Mouse (Mus musculus) heart, embryonic 14.5 days (tissue): Measurements from ENCODE around the gene Tkt. TPM values are rescaled to one million over a fixed set of nuclear protein-coding genes. Genes with fewer than 3 reads are reported as not detected.

Source experiments
- ATAC-seq: fragments of 200-750 bp; cut with Nextera tagmentation; 2 replicates; pipeline ENCODE4 v1.8.0; 2017; ENCODE audit warnings: low read depth, moderate TSS enrichment; ENCODE audit not compliant: insufficient number of reproducible peaks, insufficient read depth, low FRiP score
- H3K27ac ChIP-seq, 2 experiments: fragments of 200-500 bp in 1 of 2; fragments of 300-500 bp in 1 of 2; sonication (generic) in 1 of 2; replicated peaks in 1 of 2; 2 replicates each; pipeline ENCODE4 v1.5.1; 2012 to 2014; ENCODE audit warnings: low read depth in 2 of 2, low read length in 2 of 2, control low read depth in 1 of 2, mild to moderate bottlenecking in 1 of 2, mixed read lengths in 1 of 2; ENCODE audit not compliant: control insufficient read depth in 1 of 2, insufficient read depth in 1 of 2
- H3K27me3 ChIP-seq: fragments of 300-500 bp; sonication (generic); 2 replicates; pipeline ENCODE4 v1.6.1; 2014; ENCODE audit warnings: mild to moderate bottlenecking, low read length, control low read depth; ENCODE audit not compliant: control insufficient read depth, insufficient read depth
- H3K36me3 ChIP-seq: fragments of 300-500 bp; sonication (generic); 2 replicates; pipeline ENCODE4 v1.6.1; 2014; ENCODE audit warnings: mild to moderate bottlenecking, control low read depth, low read length, mixed read lengths; ENCODE audit not compliant: control insufficient read depth, insufficient read depth
- H3K4me1 ChIP-seq, 2 experiments: fragments of 200-500 bp in 1 of 2; fragments of 300-500 bp in 1 of 2; sonication (generic) in 1 of 2; 2 replicates each; pipeline ENCODE4 v1.6.1; 2012 to 2014; ENCODE audit warnings: low read length in 2 of 2, control low read depth in 1 of 2, mixed read lengths in 1 of 2; ENCODE audit not compliant: control insufficient read depth in 2 of 2, insufficient read depth in 2 of 2
- H3K4me2 ChIP-seq: fragments of 300-500 bp; sonication (generic); 2 replicates; pipeline ENCODE4 v1.6.1; 2014; ENCODE audit warnings: mild to moderate bottlenecking, low read length
- H3K4me3 ChIP-seq, 2 experiments: fragments of 200-500 bp in 1 of 2; fragments of 300-500 bp in 1 of 2; sonication (generic) in 1 of 2; 2 replicates each; pipeline ENCODE4 v1.5.1; 2012 to 2014; ENCODE audit warnings: low read length in 2 of 2, mild to moderate bottlenecking in 2 of 2, control low read depth in 1 of 2, low read depth in 1 of 2, moderate library complexity in 1 of 2; ENCODE audit not compliant: control insufficient read depth in 1 of 2, insufficient read depth in 1 of 2
- H3K9ac ChIP-seq: fragments of 300-500 bp; sonication (generic); 2 replicates; pipeline ENCODE4 v1.6.1; 2014; ENCODE audit warnings: mild to moderate bottlenecking, low read length
- H3K9me3 ChIP-seq: fragments of 300-500 bp; sonication (generic); 2 replicates; pipeline ENCODE4 v1.6.1; 2016; ENCODE audit warnings: low read length, control low read depth; ENCODE audit not compliant: control insufficient read depth
- WGBS: fragments of 180-500 bp; shearing (Covaris S2); extraction: QIAGEN DNeasy Blood & Tissue Kit; methylation state at CpG from one replicate; pipeline ENCODE4 v1.1.7; 2014; 5-methylcytosine and 5-hydroxymethylcytosine counted together
- microRNA-seq: library from miRNA; unstranded; fragments of <30 nt; microRNA quantifications from one replicate; pipeline ENCODE4, GENCODE M21; 2016
- polyA plus RNA-seq: library from polyadenylated mRNA; unstranded; fragments of >200 nt; fragmentation: Nextera tagmentation; extraction: Ambion mirVana; gene quantifications from 2 replicates; pipeline ENCODE4 v1.2.1, GENCODE M21; 2014

Tkt gene
- polyA plus RNA-seq, 1 experiment from 2014 or later: 31.5 TPM

DNA sequence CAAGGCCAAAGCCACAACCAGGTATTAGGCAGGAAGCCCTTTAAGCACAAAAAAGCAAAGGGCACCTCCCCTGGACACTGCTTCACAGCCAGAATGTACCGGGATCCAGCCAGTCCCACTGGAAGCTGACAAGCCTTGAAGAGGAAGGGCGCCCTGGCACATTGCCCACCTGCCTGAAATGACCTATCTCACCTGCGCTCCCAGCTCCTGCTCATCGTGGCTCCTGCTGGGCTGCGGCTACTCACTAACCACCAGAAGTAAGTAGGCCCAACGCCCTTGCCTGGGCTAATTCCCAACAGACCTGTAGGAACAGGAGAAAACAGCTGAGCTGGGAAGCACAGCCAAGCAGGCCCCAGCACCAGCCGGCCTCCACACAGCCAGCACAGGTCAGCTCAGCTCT lies 74.0 kb downstream of the Tkt start:
- Histone ChIP-seq H3K4me2 (no peak overlapping the region), H3K27me3 (no peaks in the 10 kb centered on the region), H3K27ac (no peak overlapping the region), H3K4me1 (peaks cover 4 to 24% of the 10 kb centered on the region in 2 experiments; a peak in 3 of 4 replicates), H3K9ac (no peak overlapping the region), H3K4me3 (no peak overlapping the region), H3K36me3 (no peaks in the 10 kb centered on the region), H3K9me3 (no peaks in the 10 kb centered on the region)
- WGBS: 73% methylated on average over 7 of the region's 7 CpGs
- ATAC-seq: no peak

DNA sequence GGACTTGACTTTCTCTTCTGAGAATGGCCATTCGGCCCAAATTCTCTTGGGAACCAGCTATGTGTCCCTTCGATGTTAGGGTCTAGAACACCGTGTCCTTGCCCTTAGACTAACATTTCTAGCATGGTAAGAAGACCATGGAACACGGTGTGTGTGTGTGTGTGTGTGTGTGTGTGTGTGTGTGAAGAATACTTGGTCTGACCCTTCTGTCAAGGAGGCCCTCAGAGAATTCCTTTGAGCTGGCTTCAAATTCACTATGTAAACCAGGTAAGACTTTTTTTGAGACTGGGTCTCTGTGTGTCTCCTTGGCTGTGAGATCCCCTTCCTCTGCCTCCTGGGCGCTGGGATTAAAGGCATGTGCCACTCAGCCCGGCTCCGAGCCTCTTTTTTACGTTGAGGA lies 74.4 kb downstream of the Tkt start:
- Histone ChIP-seq H3K4me3 (no peak overlapping the region), H3K27ac (no peak overlapping the region), H3K36me3 (no peaks in the 10 kb centered on the region), H3K9ac (no peak overlapping the region), H3K4me1 (peaks cover 4 to 24% of the 10 kb centered on the region in 2 experiments; a peak in 3 of 4 replicates), H3K4me2 (no peak overlapping the region), H3K9me3 (no peaks in the 10 kb centered on the region), H3K27me3 (no peaks in the 10 kb centered on the region)
- WGBS: 93% methylated on average over 8 of the region's 8 CpGs
- no peak for ATAC-seq

Small RNAs within 50 kb of the gene (microRNA-seq; reads per million reads assigned to microRNA genes)
- gene Mir3076: 4.2 reads per million, percentile 12 among the genes with 10 or more reads in this experiment

Other genes starting within 250 kb of the Tkt start
- gene Dcp1a, start 68.8 kb upstream of the Tkt start, polyA plus RNA-seq: 16.1 and 20.8 TPM in 2 replicates
- gene Cacna1d, start 56.9 kb upstream of the Tkt start, polyA plus RNA-seq: 9.5 and 13.1 TPM in 2 replicates
- 38.4 and 38.6 TPM in 2 replicates for gene Prkcd, start 77.9 kb downstream of the Tkt start, polyA plus RNA-seq
- 10.6 and 11.8 TPM in 2 replicates for gene Rft1, start 106.0 kb downstream of the Tkt start, polyA plus RNA-seq
- gene Sfmbt1, start 166.5 kb downstream of the Tkt start, polyA plus RNA-seq: 11.1 TPM in 2 replicates